Mouse (Mus musculus): ENCODE measurements at regions not wholly inside any gene's neighbourhood (a gene's known extent, or its start where the extent isn't known, plus 50 kb on each side); places are given as distances from the start of the nearest gene placed in this dataset.

- in situ Hi-C loops (cut with MboI; ENCODE audit: low sequenced_read_pairs in 2 of 2, unreplicated experiment in 2 of 2): no loop called here
- no peak overlapping the region for H3K9ac ChIP-seq (ENCODE audit: insufficient read depth, low read depth, low read length, poor library complexity, severe bottlenecking)
- no peaks in the 10 kb centered on the region for H3K36me3 ChIP-seq (ENCODE audit: control insufficient read depth, insufficient read depth, low read length, poor library complexity, severe bottlenecking)
- H3K4me1 ChIP-seq (ENCODE audit: control insufficient read depth in 2 of 2, insufficient read depth in 2 of 2, low read length in 2 of 2, poor library complexity in 1 of 2): no peaks in the 10 kb centered on the region
- no peak for DNase-seq (ENCODE audit: low read depth, low spot score)
- H3K27ac ChIP-seq (ENCODE audit: insufficient read depth, low read depth, low read length, poor library complexity, severe bottlenecking): no peak overlapping the region
- no peak overlapping the region for H3K4me3 ChIP-seq (ENCODE audit: insufficient read depth in 1 of 2, low read depth in 1 of 2, low read length in 2 of 2, poor library complexity in 1 of 2, severe bottlenecking in 1 of 2)
- TF ChIP-seq CHD2 (IDR thresholded peaks at IDR 0.05; ENCODE audit: low read depth, low read length) (no peak), ZNF384 (IDR thresholded peaks at IDR 0.05; ENCODE audit: low read depth, low read length) (no peak), ZC3H11A (IDR thresholded peaks at IDR 0.05; ENCODE audit: borderline replicate concordance, low read depth, low read length) (no peak), HCFC1 (IDR thresholded peaks at IDR 0.05; ENCODE audit: borderline replicate concordance, insufficient read depth, low read length) (no peak), MAFK (IDR thresholded peaks at IDR 0.05; ENCODE audit: insufficient read depth, low read depth, low read length) (no peak)
- 0 out of 2 replicates have a peak, but pooled peaks cover 2% of the 10 kb centered on the region for H3K9me3 ChIP-seq (ENCODE audit: control insufficient read depth, insufficient read depth, low read depth, low read length)
These were observed 84.6 kb upstream of the Pum3 start for GRCm38 (mm10) chr19:27514267-27514666.

- in situ Hi-C loops (cut with MboI; ENCODE audit: low sequenced_read_pairs in 2 of 2, unreplicated experiment in 2 of 2): no loop called here
These were observed 83.9 kb upstream of the Pum3 start for GRCm38 (mm10) chr19:27513535-27513934.

GRCm38 (mm10) chr19:27511340-27511739 is 81.7 kb upstream of the Pum3 start:
- no peaks in the 10 kb centered on the region for H3K36me3 ChIP-seq (ENCODE audit: control insufficient read depth, insufficient read depth, low read length, poor library complexity, severe bottlenecking)
- H3K4me3 ChIP-seq (ENCODE audit: insufficient read depth in 1 of 2, low read depth in 1 of 2, low read length in 2 of 2, poor library complexity in 1 of 2, severe bottlenecking in 1 of 2): no peak overlapping the region
- no peak overlapping the region for H3K27ac ChIP-seq (ENCODE audit: insufficient read depth, low read depth, low read length, poor library complexity, severe bottlenecking)
- peak; percentile 20 for DNase-seq (ENCODE audit: low read depth, low spot score)
- in situ Hi-C loops (cut with MboI; ENCODE audit: low sequenced_read_pairs in 2 of 2, unreplicated experiment in 2 of 2): no loop called here
- no peaks in the 10 kb centered on the region for H3K9me3 ChIP-seq (ENCODE audit: control insufficient read depth, insufficient read depth, low read depth, low read length)
- no peaks in the 10 kb centered on the region for H3K4me1 ChIP-seq (ENCODE audit: control insufficient read depth in 2 of 2, insufficient read depth in 2 of 2, low read length in 2 of 2, poor library complexity in 1 of 2)
- H3K9ac ChIP-seq (ENCODE audit: insufficient read depth, low read depth, low read length, poor library complexity, severe bottlenecking): no peak overlapping the region
- TF ChIP-seq HCFC1 (IDR thresholded peaks at IDR 0.05; ENCODE audit: borderline replicate concordance, insufficient read depth, low read length) (no peak), CHD2 (IDR thresholded peaks at IDR 0.05; ENCODE audit: low read depth, low read length) (no peak), ZNF384 (IDR thresholded peaks at IDR 0.05; ENCODE audit: low read depth, low read length) (no peak), ZC3H11A (IDR thresholded peaks at IDR 0.05; ENCODE audit: borderline replicate concordance, low read depth, low read length) (no peak), MAFK (IDR thresholded peaks at IDR 0.05; ENCODE audit: insufficient read depth, low read depth, low read length) (no peak)

More at GRCm38 (mm10) chr19:27513535-27513934, 83.9 kb upstream of the Pum3 start:
- Histone ChIP-seq H3K9ac (ENCODE audit: insufficient read depth, low read depth, low read length, poor library complexity, severe bottlenecking) (no peak overlapping the region), H3K9me3 (ENCODE audit: control insufficient read depth, insufficient read depth, low read depth, low read length) (no peaks in the 10 kb centered on the region), H3K4me3 (ENCODE audit: insufficient read depth in 1 of 2, low read depth in 1 of 2, low read length in 2 of 2, poor library complexity in 1 of 2, severe bottlenecking in 1 of 2) (no peak overlapping the region), H3K4me1 (ENCODE audit: control insufficient read depth in 2 of 2, insufficient read depth in 2 of 2, low read length in 2 of 2, poor library complexity in 1 of 2) (no peaks in the 10 kb centered on the region), H3K27ac (ENCODE audit: insufficient read depth, low read depth, low read length, poor library complexity, severe bottlenecking) (no peak overlapping the region), H3K36me3 (ENCODE audit: control insufficient read depth, insufficient read depth, low read length, poor library complexity, severe bottlenecking) (no peaks in the 10 kb centered on the region)
- no peak for DNase-seq (ENCODE audit: low read depth, low spot score)
- no peak for TF ChIP-seq ZC3H11A (IDR thresholded peaks at IDR 0.05; ENCODE audit: borderline replicate concordance, low read depth, low read length)
- TF ChIP-seq HCFC1 (IDR thresholded peaks at IDR 0.05; ENCODE audit: borderline replicate concordance, insufficient read depth, low read length): no peak
- no peak for TF ChIP-seq MAFK (IDR thresholded peaks at IDR 0.05; ENCODE audit: insufficient read depth, low read depth, low read length)
- TF ChIP-seq ZNF384 (IDR thresholded peaks at IDR 0.05; ENCODE audit: low read depth, low read length): no peak
- TF ChIP-seq CHD2 (IDR thresholded peaks at IDR 0.05; ENCODE audit: low read depth, low read length): no peak

DNA sequence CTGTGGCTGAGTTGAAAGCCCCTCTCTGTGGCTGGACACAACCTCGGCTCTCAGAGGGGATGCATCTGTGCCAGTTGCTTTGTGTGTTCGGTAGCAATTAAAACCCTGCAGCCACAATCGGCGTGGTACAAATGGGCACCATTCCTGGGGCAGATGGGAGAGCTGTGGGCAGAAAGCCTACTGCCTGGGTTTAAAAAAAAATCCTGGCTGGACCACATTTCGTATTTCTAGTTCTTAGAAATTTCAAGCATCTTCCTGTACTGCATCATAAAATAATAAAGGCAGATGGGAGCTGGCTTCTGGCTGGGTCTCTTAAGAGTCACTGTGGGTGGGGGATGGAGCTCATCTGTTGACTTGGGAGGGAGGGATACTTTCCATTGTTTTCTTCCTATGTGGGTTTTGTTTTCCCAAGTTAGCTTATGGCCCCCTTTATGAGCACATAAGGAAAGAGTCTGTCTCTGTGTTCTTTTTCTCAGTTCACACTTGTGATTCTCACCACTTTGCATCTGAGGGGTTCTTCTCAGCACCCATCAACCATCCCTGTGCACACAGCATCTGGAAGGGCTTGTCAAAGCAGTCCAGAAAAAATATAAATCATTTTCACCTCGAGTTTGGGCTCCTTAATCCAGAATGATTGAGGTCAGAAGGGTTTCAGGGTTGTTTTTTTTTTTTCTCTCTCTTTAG is 80.5 kb upstream of the Pum3 start:
- no peaks in the 10 kb centered on the region for H3K4me1 ChIP-seq (ENCODE audit: control insufficient read depth in 2 of 2, insufficient read depth in 2 of 2, low read length in 2 of 2, poor library complexity in 1 of 2)
- in situ Hi-C loops (cut with MboI; ENCODE audit: low sequenced_read_pairs in 2 of 2, unreplicated experiment in 2 of 2): no loop called here
- no peak for DNase-seq (ENCODE audit: low read depth, low spot score)
- TF ChIP-seq MAFK (IDR thresholded peaks at IDR 0.05; ENCODE audit: insufficient read depth, low read depth, low read length) (no peak), HCFC1 (IDR thresholded peaks at IDR 0.05; ENCODE audit: borderline replicate concordance, insufficient read depth, low read length) (no peak), ZC3H11A (IDR thresholded peaks at IDR 0.05; ENCODE audit: borderline replicate concordance, low read depth, low read length) (no peak), ZNF384 (IDR thresholded peaks at IDR 0.05; ENCODE audit: low read depth, low read length) (no peak), CHD2 (IDR thresholded peaks at IDR 0.05; ENCODE audit: low read depth, low read length) (no peak)
- H3K9ac ChIP-seq (ENCODE audit: insufficient read depth, low read depth, low read length, poor library complexity, severe bottlenecking): no peak overlapping the region
- no peak overlapping the region for H3K4me3 ChIP-seq (ENCODE audit: insufficient read depth in 1 of 2, low read depth in 1 of 2, low read length in 2 of 2, poor library complexity in 1 of 2, severe bottlenecking in 1 of 2)
- H3K9me3 ChIP-seq (ENCODE audit: control insufficient read depth, insufficient read depth, low read depth, low read length): no peaks in the 10 kb centered on the region
- H3K36me3 ChIP-seq (ENCODE audit: control insufficient read depth, insufficient read depth, low read length, poor library complexity, severe bottlenecking): no peaks in the 10 kb centered on the region
- no peak overlapping the region for H3K27ac ChIP-seq (ENCODE audit: insufficient read depth, low read depth, low read length, poor library complexity, severe bottlenecking)
